Mouse (Mus musculus): Measurements from ENCODE around the gene Tuba1a. TPM values are rescaled to one million over a fixed set of nuclear protein-coding genes. Genes with fewer than 3 reads are reported as not detected.
"Not testable (repeated sequence)": the region's sequence is repeated elsewhere in the genome, so short reads cannot be mapped to it uniquely, and the experiment has no call there.

Tuba1a gene
- polyA plus RNA-seq, 1 experiment from 2014 or later: 109 TPM

DNA sequence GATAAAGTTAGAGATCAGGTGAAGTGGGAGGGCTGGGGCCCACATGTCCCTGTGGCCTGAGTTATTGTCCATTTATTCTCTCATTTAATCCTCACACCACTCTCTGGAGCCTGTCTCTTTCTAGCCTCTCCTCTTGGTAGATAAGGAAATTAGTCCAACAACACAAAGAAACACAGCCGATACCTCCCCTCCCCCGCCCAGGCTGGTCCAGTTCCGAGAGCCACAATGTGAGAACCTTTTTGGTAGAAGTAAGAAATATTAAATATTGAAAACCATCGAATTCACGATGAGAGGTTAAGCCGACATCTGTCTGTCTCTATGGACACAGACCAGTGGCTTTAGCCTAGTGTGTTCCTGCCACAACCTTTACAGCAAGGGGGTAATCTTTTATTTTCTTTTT is 31.2 kb upstream of the Tuba1a start:
- DNase-seq (no peak), ATAC-seq (ENCODE audit: low read depth) (no peak)
- WGBS (ENCODE audit: insufficient replicate concordance): 32% methylated on average over 6 of the region's 6 CpGs

DNA sequence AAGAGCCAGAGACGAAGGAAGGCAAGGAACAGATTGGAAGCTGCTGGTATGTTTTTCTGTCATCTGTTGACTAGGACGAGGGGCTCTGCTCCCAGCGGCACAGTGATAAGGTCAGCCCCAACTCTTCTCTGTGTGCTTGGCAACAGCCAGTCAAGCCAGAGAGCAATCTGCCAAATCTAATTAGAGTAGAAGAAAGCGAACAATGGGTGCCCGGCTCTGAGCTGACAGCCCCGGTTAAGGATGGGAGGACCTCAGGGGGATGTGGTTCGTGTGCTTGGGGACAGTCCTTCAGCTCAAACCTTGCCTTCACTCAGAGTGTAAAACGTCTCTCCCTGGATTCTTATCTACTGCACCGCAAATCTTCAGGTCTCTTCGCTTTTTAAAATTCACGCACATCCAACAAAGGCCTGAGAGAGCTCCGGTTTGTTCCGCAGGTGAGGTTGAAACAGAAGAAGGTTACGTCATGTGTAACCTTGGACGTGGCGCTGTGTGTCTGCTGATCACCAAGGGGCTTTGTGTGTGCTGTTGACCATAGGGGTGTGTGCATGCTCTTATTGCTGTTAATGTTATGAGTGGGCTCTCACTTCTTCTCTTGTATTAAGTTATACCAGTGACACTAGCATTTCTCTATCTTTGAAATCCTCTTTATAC is 30.1 kb upstream of the Tuba1a start:
- Histone ChIP-seq H3K4me3 (replicated peaks) (no peak overlapping the region), H3K27ac (no peak overlapping the region), H3K4me1 (replicated peaks) (peaks cover 32% of the 10 kb centered on the region), H3K36me3 (no peaks in the 10 kb centered on the region), H3K4me2 (no peak overlapping the region), H3K9ac (no peak overlapping the region), H3K9me3 (replicated peaks) (no peaks in the 10 kb centered on the region), H3K27me3 (peaks cover 6% of the 10 kb centered on the region; the same call in 1 of the 2 replicates)
- DNase-seq (no peak), ATAC-seq (ENCODE audit: low read depth) (no peak)
- 47% methylated on average over 16 of the region's 16 CpGs for WGBS (ENCODE audit: insufficient replicate concordance)

More for the DNA sequence above, 31.2 kb upstream of the Tuba1a start:
- Histone ChIP-seq H3K4me3 (replicated peaks) (peak overlapping the region; percentile 68), H3K27ac (peak overlapping the region; percentile 86), H3K27me3 (peaks cover 6% of the 10 kb centered on the region; the same call in 1 of the 2 replicates), H3K4me2 (peak overlapping the region; percentile 74), H3K9ac (peak overlapping the region; percentile 77), H3K9me3 (replicated peaks) (no peaks in the 10 kb centered on the region), H3K4me1 (replicated peaks) (peaks cover 32% of the 10 kb centered on the region), H3K36me3 (no peaks in the 10 kb centered on the region)

DNA sequence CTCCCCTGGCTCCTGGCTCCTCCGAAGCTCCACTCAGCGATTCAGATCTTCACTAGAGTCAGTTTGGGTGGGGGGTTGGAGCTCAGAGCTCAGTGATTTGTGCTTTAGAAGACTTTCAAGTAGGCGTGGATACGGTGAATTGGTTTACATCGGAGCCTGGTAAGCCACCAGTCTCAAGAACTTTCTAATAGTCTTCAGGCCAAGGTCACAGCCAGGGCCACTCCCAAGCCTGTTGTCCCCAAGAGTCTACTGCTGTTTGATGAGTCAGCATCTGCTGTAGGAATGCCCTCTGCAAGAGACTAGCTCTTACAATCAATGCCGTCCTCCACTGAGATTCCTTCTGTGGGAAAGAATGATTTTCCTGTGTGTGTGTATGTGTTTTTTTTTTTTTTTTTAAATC is 28.6 kb upstream of the Tuba1a start:
- Histone ChIP-seq H3K36me3 (no peaks in the 10 kb centered on the region), H3K9ac (no peak overlapping the region), H3K27me3 (peaks cover 6% of the 10 kb centered on the region; the same call in 1 of the 2 replicates), H3K4me3 (replicated peaks) (no peak overlapping the region), H3K9me3 (replicated peaks) (no peaks in the 10 kb centered on the region), H3K4me2 (no peak overlapping the region), H3K27ac (no peak overlapping the region), H3K4me1 (replicated peaks) (peaks cover 32% of the 10 kb centered on the region)
- 78% methylated on average over 6 of the region's 6 CpGs for WGBS (ENCODE audit: insufficient replicate concordance)
- ATAC-seq (ENCODE audit: low read depth) (no peak), DNase-seq (no peak)

GRCm38 (mm10) chr15:98980012-98980614 is 26.6 kb upstream of the Tuba1a start:
- DNase-seq (no peak), ATAC-seq (ENCODE audit: low read depth) (no peak)
- 60% methylated on average over 7 of the region's 7 CpGs for WGBS (ENCODE audit: insufficient replicate concordance)
- no peak overlapping the region for H3K4me2 ChIP-seq
- H3K27ac ChIP-seq: no peak overlapping the region
- peaks cover 23% of the 10 kb centered on the region for H3K4me1 ChIP-seq (replicated peaks)
- H3K36me3 ChIP-seq: no peaks in the 10 kb centered on the region
- H3K9ac ChIP-seq: no peak overlapping the region
- no peak overlapping the region for H3K4me3 ChIP-seq (replicated peaks)
- H3K27me3 ChIP-seq: peaks cover 9% of the 10 kb centered on the region; the same call in 1 of the 2 replicates
- H3K9me3 ChIP-seq (replicated peaks): no peaks in the 10 kb centered on the region

GRCm38 (mm10) chr15:98978409-98979172 is 25.1 kb upstream of the Tuba1a start:
- 64% methylated on average over 20 of the region's 20 CpGs for WGBS (ENCODE audit: insufficient replicate concordance)
- no peak overlapping the region for H3K4me3 ChIP-seq (replicated peaks)
- no peak for ATAC-seq (ENCODE audit: low read depth)
- no peak overlapping the region for H3K9ac ChIP-seq
- no peak overlapping the region for H3K27ac ChIP-seq
- peaks cover 9% of the 10 kb centered on the region; the same call in 1 of the 2 replicates for H3K27me3 ChIP-seq
- peaks cover 8% of the 10 kb centered on the region for H3K4me1 ChIP-seq (replicated peaks)
- no peak for DNase-seq
- no peaks in the 10 kb centered on the region for H3K9me3 ChIP-seq (replicated peaks)
- no peak overlapping the region for H3K4me2 ChIP-seq
- no peaks in the 10 kb centered on the region for H3K36me3 ChIP-seq

- no peak overlapping the region for H3K9ac ChIP-seq
- H3K27me3 ChIP-seq: peaks cover 9% of the 10 kb centered on the region; the same call in 1 of the 2 replicates
- no peaks in the 10 kb centered on the region for H3K36me3 ChIP-seq
- no peak for DNase-seq
- 77% methylated on average over 14 of the region's 14 CpGs for WGBS (ENCODE audit: insufficient replicate concordance)
- no peak overlapping the region for H3K4me2 ChIP-seq
- no peaks in the 10 kb centered on the region for H3K9me3 ChIP-seq (replicated peaks)
- H3K4me3 ChIP-seq (replicated peaks): no peak overlapping the region
- H3K4me1 ChIP-seq (replicated peaks): 0 out of 2 replicates have a peak, but pooled peaks cover under 1% of the 10 kb centered on the region
- H3K27ac ChIP-seq: no peak overlapping the region
- ATAC-seq (ENCODE audit: low read depth): no peak
Observed at GRCm38 (mm10) chr15:98977759-98978408, 24.4 kb upstream of the Tuba1a start.

DNA sequence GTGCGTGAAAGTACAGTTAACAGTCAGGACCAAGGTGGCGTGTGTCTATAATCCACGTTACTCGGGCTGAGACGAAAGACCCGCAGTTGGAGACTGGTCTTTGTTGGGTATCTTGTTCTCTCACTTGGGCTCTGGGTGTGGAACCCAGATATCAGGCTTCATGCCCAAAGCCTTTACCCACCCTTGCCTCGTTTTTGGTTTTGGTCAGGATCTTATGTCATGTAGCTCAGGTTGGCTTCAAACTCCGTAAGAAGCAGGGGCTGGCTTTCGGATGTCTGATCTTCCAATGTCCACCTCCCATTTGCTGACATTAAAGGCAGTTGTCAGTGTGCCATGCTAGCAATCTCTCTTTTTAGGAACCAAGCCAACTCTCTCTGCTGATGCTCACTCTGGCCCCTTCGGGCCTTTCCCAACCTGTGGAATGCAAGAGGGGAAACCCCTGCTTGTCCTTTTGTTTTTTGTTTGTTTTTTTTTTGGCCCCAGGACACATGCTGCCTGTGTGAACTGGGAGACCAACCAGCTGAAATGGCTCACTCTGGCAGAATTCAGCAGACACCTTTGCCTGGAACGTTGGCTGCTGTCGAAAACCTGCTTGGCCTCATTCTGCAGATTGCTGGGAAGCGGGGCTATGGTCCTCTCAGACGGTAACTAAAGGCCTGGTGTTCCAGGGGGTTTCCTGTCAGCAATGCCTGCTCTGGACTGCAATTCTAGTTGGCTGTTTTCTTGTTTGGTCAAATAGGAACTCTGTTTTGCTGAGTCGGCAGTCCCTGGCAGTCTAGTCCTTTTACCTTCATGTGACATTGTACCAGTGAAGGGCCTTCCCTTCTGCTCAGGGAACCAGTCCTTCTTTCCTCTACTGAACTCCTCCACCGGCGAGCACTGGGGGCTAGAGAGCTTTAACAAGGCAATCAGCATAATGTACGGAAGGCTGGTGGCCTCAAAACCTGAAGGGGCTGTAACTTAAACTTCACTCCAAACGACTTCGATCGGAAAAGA is 23.6 kb upstream of the Tuba1a start:
- DNase-seq (no peak), ATAC-seq (ENCODE audit: low read depth) (no peak)
- Histone ChIP-seq H3K36me3 (no peaks in the 10 kb centered on the region), H3K9ac (no peak overlapping the region), H3K4me1 (replicated peaks) (no peaks in the 10 kb centered on the region), H3K27ac (no peak overlapping the region), H3K27me3 (peaks cover 9% of the 10 kb centered on the region; the same call in 1 of the 2 replicates), H3K4me3 (replicated peaks) (no peak overlapping the region), H3K9me3 (replicated peaks) (no peaks in the 10 kb centered on the region), H3K4me2 (no peak overlapping the region)
- WGBS (ENCODE audit: insufficient replicate concordance): 72% methylated on average over 21 of the region's 21 CpGs

DNA sequence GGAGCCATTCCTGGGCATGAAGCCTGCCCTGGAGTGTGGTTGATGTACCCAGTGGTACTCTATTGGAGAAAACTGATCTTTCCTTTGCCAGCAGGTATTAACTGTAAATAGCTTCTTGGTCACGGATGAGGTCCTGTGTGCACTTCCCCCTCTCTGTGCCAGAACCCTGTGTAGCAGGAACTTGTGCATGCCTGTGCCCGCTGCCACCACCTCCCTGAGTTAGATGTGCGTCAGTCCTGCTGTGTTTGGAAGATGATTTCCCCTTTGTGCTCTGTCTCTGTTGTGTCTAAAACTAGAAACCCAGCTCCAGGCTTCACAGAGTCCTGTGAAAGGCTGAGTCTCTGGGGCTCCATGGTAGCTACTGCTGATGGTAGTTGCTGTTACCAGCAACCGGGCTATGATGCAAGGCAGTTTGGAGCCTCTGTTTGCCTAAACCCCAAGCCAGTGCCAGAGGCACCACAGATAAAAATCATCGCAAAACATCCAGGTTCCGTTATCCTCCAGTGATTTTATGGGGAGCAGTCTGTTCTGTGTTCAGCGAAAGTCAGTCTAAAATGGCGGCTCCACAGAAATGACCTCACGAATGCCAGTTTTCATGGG is 19.6 kb upstream of the Tuba1a start:
- Histone ChIP-seq H3K4me1 (replicated peaks) (peaks cover 16% of the 10 kb centered on the region), H3K27me3 (0 out of 2 replicates have a peak, but pooled peaks cover 13% of the 10 kb centered on the region), H3K27ac (no peak overlapping the region), H3K36me3 (no peaks in the 10 kb centered on the region), H3K9ac (no peak overlapping the region), H3K4me3 (replicated peaks) (no peak overlapping the region), H3K9me3 (replicated peaks) (no peaks in the 10 kb centered on the region), H3K4me2 (no peak overlapping the region)
- ATAC-seq (ENCODE audit: low read depth) (no peak), DNase-seq (no peak)
- WGBS (ENCODE audit: insufficient replicate concordance): 82% methylated on average over 9 of the region's 9 CpGs

DNA sequence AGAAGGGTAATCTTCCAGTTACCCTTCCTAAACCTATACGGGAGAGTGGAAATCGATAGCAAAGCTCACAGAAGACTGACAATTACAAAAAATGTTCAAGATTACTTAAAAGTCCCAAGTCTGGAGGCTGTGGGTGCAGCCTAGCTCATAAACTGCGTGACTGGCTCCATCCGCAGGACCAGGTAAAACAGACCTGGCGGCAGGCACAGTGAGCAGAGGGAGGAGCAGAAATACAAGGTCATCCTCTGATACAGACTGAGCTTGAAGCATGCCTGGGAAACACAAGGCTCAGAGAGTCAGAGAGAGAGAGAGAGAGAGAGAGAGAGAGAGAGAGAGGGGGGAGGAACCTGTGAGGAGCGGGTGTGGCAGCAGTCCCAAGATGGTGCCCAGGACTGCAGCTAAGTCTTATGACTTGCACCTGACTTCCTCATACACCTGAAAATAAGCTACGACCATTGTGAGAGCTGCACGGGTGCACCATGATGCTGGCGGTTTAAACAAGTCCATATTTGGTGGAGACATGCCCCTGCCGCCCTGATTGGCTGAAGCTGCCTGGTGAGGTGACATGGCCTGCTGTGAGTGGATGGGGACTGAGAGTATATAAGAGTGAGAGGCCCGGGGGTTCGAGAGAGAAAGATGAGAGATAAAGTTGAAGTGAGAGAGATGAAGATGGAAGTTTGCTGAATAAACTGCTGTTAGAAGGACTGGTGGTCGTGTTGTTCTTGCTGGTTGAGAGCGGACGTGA is 18.2 kb upstream of the Tuba1a start:
- WGBS (ENCODE audit: insufficient replicate concordance): 63% methylated on average over 15 of the region's 15 CpGs
- not testable (repeated sequence) for ATAC-seq (ENCODE audit: low read depth); H3K4me3 ChIP-seq (replicated peaks); H3K36me3 ChIP-seq; H3K9me3 ChIP-seq (replicated peaks); H3K27me3 ChIP-seq; H3K9ac ChIP-seq; H3K4me2 ChIP-seq; H3K27ac ChIP-seq; DNase-seq
- H3K4me1 ChIP-seq (replicated peaks): peaks cover 16% of the 10 kb centered on the region

Data from liver, embryonic 13.5 days (tissue).